Mouse (Mus musculus) adipocyte (in vitro differentiated cells): ENCODE measurements around the gene Sec16b.

Experiments
- DNase-seq: peaks from one replicate; pipeline ENCODE4 v3.0.0-alpha.2; 2016; ENCODE audit warnings: low spot score

Sec16b gene

DNA sequence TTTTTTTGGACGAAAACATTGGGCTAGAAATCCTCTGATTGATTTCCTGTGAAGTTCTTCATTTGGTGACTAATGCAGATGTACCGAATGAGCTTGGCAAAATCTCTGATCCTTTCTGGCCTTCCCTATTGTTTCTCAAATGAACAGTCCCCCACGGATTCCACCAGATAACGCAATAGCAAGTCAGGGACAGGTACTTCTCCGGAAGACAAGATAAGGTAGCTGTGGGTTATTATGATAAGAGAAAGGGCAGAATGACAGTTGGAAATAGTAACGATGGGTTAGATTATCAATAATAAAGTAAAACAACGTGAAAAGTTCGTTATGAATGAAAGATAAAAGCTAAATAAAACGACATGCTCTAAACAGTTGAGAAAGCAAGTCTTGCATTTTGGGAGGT is 7.0 kb downstream of the Sec16b start:
- DNase-seq: no peak

DNA sequence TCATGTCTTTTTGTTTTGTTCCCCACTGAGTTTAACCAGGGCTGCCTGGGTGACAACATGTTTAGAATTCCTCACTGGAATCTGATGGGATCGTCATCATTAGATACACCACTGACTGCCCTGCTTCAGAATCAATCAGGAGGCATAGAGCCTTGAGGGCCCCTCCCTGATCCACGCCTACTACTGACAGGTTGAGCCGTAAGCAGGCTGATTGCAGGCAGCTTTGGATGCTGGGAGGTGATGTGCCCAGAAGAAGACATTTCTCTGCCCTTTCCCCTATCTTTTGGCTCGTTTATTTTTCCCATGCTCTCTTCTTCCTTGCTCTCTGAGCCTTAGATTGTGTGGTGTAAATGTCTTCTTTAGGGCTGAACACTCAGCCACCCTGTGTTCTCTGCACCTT is 7.8 kb downstream of the Sec16b start:
- DNase-seq: no peak

DNA sequence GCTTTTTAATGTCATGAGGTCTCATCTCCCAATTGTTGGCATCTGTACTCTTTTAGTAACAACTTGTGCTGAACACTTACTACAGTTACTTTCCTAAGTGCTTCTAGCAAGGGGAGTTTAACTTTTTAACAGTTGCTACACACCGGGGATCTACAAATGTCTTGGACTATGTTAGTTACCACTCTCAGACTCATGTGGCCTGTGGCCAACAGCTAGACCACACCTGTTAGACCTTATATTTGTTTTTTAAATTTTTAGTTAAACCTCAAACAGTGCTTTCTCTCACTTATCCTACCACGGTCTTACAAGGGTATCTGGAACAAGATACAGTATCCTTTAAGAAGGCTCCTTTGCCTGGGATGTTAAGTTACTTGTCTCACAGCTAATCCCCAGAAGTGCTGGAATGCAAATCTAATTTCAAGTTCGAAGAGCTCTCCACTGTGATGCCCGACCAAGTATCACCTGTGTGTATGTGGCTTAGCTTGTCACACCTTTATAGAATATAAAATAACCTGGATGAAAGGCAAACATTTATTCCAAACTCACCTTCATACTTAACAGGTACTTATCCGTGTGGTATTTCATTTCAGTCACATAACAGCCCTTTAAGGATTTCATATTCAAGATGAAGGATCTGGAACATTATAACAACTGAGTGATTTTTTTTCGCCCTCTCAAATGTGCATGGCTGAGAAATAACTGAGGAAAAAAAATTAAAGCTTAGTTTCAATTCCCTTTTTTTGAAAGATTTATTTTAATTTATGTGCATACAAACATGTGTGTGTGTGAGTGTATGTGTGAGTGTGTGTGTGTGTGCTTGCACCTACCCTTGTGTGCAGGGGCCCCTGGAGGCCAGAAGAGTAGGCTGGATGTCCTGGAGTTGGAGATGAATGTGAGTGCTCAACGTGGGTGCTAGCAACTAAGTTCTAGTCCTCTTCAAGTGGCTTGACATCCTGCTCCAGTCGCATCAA is 10.6 kb downstream of the Sec16b start:
- no peak for DNase-seq

DNA sequence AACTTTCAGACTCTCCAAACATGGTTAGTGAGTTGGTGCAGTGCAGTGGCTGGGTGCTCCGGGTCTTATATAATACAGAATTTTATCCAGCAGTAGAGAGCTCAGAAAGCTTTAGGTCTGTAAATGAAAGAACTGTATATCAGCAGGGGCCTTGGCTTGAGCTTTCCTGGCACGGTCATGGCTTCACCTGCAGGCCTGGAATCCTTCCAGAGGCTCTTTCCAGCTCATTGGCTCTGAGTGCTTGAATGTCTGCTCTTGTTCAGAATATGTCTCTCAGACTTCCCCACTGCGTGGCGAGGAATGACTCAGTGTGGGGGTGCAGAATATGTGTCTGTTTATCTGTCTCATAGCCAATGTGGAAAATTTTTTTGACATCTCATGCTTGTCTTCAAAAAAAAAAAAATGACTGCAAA is 11.6 kb downstream of the Sec16b start:
- peak; percentile 51 for DNase-seq

DNA sequence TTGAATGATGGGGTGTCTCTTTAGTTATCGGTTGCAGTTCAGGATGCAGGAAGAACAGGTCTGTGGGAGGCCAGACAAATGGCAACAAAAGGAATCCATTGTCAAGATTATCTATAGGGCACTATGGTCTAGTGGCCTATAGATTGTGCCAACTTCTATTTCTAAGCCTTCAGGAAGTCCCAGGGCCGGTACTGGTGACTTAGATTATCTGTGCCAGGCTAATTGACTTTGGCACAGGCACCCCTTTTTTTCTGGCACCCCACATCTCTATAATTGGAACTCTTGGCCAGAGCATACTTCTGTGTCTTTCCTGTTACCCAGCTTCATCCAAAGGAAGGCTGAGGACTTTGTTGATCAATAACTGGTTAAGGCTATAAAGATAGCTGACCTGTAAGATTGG is 12.9 kb downstream of the Sec16b start:
- no peak for DNase-seq

DNA sequence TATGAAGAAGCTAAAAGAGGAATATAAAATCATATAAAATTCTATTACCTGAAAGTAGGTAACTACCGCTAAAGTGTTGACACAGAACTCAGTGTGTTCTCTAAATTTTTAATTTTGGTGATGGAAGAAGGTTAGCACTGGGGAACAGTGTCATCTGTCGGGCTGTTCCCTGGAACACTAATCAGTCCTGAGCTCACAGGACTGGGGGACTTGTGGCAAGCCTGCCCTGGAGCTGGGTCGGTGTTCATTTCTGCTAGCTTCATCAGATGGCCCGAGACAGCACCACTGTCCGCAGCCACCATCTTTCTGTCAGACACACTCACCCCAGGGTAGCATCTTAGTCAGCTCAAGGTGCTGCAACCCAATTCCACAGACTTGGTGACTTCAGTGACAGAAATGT is 15.8 kb downstream of the Sec16b start:
- no peak for DNase-seq

DNA sequence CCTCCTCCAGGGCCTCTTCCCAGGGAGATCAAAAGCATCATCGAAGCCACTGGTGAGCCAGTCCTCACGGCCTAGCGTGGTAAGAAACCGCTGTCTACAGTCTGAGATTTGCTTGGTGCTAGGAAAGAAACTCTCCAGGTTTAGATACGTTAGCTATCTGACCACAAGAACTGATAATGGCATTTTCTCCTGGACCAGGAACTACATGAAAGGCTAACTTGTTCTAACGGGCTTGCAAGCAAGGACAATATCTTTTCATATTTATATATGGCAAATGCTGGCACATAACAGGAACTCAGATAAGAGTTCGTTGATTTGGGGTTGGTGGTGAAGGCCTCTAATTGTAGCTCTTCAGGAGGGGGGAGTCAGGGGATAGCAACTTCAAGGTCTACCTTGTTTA is 18.2 kb downstream of the Sec16b start:
- no peak for DNase-seq

DNA sequence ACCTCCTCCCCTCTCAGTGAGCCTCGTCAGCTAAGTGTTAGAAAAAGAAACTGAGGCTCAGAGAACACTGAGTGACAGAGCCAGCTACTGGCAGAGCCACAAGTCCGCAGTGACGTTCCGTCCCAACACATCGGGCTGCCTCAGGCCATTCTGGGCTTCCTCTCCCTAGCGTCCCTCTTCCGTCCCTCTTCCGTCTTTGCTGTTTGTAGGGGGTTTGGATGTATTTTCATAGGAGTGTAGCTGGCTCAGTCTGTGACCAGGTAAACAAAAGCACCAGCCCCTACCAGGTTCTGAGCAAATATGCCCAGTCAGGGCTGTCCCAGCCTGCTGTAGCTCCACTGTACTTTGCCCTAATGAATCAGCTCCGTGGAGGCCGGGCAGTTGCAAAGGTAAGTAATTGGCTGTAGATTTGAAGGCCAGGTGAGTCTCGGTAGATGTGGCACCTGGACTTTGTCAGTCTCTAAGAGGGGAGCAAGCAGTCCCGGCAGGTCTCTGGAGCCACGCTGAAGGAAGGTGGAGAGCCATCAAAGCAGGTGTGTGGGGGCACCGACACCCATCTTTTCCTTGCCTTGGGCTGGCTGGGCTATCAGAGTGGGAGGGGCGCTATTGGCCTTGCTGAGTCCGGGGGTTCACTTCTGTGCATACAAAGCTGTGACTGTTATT is 19.3 kb downstream of the Sec16b start:
- no peak for DNase-seq

DNA sequence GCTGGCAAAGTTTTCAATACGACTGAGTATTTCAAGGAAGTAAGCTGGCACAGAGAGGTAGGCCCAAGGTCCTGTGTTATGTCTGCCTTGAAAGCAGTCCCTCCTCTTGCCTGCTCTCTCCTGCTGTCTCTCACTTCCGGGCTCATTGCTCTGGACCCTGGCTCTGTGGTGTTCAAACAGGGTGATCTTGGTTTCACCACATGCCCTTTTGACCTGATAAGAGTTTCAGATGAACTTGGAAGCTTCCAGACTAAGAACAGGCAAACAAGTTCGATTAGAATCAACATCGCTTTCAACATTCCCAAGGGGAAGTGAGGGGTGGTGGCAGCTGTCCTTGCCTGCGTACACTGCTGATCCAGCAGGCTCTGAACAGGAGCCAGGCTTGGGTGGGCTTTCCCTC is 20.1 kb downstream of the Sec16b start:
- no peak for DNase-seq

DNA sequence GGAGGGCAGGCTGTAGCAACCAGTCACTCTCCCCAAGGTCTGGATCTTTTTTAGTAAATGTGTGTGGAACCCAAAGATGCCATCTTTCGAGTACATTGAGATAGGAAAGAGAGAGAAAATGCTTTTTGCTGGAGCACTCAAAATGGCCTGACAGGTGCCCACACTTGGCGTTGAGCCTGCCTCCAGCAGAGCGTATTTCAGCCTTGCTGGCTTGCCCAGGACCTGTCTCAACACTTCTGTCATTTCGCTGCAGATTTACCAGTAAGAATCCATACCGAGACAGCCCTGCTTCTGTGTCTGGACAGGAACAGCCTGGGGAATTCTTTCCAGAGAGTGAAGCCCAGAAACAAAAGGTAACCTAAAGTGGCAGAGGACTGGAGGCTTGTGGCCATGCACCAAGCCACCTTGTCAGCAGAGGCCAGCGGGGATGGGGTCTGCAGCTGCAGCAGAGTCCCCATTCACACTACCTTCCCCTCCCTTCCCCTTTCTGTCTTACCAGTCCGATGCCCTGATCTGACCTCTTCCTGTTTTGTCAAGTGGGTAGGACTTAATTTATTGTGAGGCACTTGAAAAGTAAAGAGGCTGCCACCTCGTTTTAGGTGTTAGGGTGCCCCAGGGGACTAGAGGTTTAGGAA is 26.4 kb downstream of the Sec16b start:
- DNase-seq: no peak

DNA sequence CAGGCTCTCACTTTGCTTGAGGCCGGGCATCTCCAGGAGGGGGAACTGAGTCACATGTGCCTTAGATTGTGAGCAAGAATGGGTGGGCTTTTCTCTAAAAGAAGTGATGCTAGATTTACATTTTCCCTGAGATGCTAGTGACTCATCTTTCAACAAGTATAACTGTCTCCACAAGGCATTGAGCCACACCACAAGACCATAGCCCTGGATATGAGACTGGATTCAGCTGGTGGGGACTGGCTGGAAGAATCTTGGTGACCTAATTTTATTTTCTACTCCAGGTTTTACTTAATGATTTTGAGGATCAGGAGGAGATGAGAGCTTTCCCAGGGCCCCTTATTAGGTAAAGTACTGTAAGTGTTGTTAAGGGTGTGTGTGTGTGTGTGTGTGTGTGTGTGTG is 29.0 kb downstream of the Sec16b start:
- no peak for DNase-seq

DNA sequence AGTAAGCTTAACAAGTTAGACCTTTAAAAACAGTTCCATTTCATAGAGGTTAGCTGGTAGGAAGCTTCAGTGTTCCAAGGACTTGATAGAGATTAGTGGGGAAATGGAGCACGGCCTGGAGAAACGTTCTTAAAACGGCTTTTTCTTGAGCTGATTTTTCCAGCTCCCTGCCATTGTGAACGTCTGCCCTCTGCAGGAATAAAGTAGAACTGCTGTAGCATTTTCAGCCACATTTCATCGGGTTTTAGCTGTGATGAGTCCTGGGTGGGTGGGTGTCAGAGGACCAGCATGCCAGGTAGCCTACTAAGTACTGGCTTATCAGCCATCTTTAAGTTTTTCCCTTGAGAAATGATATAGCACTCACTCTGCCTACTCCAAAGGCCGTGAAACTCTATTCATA is 29.9 kb downstream of the Sec16b start:
- DNase-seq: peak; percentile 72

DNA sequence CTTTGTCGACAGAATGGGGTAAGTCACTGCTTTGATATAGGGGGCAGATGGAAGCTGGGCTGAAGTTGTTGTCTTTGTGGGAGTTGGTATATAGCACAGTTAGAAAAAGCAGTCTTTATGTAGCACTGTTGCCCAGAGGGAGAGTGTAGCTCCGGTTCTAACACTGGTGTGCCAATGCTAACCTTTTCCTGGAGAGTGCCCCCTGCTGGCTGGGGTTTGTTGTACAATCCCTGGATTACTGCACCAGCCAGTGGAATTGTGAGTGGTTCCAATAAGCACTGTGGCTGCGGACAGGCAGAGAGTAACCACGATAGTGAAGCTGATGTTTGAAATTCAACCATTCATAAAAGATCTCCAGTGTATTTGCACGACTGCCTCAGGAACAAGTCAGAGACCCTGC is 31.1 kb downstream of the Sec16b start:
- DNase-seq: peak; percentile 59

DNA sequence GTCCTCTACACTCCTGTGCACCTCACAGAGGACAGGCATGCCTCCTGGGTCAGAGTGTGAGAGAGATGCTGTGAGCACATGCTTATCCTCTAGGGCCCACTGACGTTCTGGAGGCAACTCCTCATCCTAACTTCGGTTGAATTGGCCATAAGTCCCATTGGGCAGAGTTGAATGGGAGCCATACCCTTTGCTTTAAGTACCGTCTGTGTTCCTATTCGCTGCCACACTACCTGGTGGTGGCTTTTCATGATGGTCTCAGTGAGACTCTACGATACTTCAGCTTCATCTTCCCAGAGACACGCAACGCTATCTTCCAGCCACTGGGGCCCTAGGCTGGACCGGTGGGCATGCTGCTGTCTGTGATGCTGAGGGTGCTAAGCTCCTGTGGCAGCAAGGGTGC is 38.5 kb downstream of the Sec16b start:
- DNase-seq: no peak

DNA sequence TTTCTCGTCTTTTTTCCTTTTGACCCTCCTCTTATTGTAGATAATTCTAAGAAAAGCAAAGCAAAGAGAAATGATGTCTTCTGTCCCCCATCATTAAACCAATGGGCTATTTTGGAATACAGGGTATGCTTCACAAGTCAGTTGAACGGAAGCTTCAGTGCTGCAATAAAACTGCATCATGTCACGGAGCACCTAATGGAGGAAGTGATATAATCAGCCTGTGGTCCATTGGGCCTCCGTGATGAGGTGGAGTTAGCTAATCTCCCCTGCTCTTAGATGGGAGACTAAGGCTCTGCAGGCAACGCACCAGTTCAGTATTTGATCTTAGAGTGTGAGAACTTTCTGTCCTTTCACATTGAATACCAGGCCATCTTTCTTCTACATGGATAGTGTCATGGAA is 41.1 kb downstream of the Sec16b start:
- DNase-seq: no peak

DNA sequence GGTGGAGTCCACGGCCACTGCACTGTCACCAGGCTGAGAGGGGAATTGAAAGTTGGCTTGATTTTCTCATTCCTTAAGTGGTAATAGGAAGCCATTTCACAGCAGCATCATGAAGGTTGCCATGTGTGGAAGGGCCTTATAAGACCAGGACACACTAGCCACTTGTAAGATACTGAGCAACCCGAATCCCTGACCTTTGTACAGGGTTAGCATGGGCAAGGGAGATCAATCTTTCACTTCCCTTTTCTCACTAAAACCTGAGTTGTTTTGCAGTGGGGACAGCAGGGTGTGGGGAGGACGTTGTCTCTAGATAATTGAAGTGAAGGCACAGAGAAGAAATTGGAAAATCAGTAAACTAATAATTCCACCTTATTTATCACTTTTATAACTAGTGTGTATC is 43.2 kb downstream of the Sec16b start:
- no peak for DNase-seq

DNA sequence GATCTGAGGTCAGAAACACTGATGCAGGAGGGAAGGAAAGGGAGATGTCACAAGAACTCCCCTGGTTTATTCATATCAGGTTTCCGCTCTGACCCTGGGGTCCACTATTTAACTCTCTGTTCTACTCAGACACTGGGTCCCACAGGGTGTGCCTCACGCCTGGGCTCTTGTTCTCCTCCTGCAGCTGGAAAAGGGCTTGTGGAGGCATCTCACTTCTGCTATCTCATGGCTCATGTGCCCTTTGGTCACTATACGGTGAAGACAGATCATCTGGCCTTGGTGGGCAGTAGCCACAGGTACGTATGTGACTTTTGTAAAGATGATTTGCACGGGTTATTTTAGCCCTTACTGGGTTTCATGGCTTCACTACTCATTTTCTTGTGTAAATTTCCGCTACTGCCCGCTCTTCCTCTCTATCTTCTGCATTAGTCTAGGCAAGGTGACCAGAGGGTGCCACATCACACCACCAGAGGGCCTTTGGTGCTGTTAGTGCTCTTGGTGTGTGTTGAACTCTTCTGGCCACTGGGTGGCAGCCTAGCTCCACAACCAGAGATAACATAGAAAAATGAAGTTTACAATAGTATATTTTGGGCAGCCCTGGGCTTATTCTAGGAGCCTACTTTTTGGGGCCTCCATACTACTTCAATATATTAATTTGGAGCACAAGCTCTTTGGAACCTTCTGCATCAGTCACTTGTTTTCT is 46.4 kb downstream of the Sec16b start:
- DNase-seq: peak; percentile 70

DNA sequence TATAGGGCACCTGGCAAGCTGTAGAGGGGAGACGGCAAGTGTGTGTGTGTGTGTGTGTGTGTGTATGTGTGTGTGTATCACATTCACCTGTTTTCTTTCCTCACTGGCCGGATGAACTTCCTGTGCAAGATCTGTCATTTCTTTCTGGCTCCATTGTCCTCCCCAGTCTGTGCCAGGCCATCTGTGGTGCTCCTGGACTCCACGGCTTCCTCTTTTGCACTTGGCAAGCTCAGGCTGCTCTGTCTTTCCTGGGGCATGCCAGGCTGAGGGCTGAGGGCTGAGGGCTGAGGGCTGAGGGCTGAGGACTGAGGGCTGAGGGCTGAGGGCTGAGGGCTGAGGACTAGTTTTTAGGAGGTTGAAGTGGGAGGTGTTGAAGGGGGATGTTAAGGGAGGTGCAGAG is 47.6 kb downstream of the Sec16b start:
- no peak for DNase-seq

DNA sequence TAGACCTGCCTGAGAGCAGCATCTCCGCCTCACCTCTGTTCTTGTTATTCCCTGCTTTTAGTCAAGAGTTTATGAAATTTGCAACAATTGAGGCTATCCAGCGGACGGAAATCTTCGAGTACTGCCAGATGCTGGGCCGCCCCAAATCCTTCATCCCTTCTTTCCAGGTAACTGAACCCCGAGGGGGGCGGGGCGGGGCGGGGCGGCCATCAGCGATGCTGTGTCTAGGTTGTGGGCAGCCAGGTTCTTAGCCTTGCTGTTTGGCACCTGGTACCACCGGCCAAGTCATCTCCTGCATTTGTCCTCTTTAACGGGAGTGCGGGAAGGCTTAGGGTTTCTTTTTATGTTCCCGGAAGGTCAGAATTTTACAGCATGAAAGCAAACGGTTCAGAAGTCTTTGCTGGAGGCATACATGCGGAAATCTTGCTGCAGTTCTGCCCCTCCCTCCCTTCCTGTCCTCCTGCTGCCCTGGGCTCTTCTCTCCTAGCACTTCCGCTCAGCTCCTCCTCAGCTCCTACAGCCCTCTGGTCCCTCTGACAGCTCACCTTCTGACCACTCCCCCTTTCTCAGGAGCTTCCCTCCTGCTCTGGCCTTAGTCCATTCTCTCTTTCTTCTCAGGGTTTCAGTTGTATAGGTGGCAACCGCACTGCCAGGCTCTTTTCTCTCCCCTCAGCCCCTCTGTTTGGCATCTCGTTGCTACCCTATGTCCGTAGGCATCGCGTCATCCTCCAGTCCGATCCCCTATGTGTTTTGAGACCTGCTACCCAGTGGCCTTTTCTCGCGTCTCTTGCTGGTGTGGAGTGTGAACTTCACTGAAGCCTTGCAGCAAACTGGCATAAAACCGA is 48.4 kb downstream of the Sec16b start:
- no peak for DNase-seq

DNA sequence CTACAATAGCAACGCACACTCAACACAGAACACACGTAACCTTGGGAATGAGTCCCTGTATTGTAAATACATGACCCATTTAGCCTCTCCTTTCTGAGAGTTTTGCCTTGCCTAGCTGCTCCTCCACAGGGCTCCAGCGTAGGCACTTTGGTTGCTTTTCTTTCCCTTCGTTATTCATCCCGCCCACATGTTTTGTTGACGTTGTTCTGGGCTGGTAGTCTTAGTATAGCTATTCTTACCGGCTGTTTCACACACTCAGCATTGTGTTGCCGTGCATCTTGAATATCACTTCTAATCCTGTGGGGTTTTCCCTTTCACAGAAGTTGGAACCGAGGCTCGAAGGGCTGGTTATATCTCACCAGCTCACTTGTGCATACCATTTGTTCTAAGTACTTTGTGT is 49.2 kb downstream of the Sec16b start:
- DNase-seq: no peak

DNA sequence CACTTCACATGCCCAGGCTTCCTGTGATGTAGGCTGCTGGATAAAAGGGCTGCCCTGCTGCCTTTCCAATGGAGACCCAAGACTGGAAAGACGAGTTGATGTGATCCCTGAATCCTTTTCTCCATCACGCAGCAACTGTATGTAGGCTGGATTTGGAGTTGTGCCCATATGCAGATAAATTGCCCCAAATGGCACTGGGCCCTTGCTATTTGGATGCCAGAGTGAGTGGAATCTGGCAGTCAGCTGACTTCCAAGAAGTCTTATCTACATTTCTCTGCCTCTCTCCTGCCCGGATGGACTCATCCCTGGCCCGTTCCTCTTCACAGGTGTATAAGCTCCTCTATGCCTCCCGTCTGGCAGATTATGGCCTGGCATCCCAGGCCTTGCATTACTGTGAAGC is 49.9 kb downstream of the Sec16b start:
- no peak for DNase-seq

DNA sequence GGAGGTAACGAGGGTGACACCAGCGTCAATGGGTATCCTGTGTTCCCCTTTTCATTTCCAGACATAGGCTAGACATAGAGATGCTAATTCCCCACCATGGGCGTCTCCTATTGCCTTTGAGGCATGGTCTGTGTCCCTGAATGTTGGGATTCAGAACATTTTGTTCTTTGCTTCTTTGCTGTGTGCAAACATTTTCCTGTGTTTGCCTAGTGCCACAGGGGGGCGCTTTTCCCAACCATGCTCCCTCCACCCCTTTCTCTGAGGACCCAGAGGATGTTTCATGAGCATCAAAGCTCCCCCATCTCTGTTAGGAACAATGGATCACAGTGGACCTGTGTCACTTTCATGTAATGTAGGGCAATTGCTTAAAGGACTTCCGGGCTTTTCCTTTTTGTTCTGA is 51.6 kb downstream of the Sec16b start:
- no peak for DNase-seq
